Mouse (Mus musculus) neural tube, embryonic 12.5 days (tissue): ENCODE measurements at regions not wholly inside any gene's neighbourhood (a gene's known extent, or its start where the extent isn't known, plus 50 kb on each side); places are given as distances from the start of the nearest gene placed in this dataset.
A peak's percentile ranks its signal among the peaks of the same experiment; 100 is the strongest.

Experiments
- ATAC-seq: fragments of 200-750 bp; cut with Nextera tagmentation; 2 replicates; pipeline ENCODE4 v1.8.0; 2017; ENCODE audit warnings: low read depth, mild to moderate bottlenecking, moderate TSS enrichment, moderate library complexity; ENCODE audit not compliant: low FRiP score
- H3K27ac ChIP-seq: fragments of 300-500 bp; sonication (generic); 2 replicates; pipeline ENCODE4 v1.5.1; 2016
- H3K27me3 ChIP-seq: fragments of 300-500 bp; sonication (generic); replicated peaks from 2 replicates; pipeline ENCODE4 v1.6.1; 2016; ENCODE audit warnings: mild to moderate bottlenecking
- H3K36me3 ChIP-seq: fragments of 300-500 bp; sonication (generic); 2 replicates; pipeline ENCODE4 v1.6.1; 2016; ENCODE audit warnings: mild to moderate bottlenecking
- H3K4me1 ChIP-seq: fragments of 300-500 bp; sonication (generic); 2 replicates; pipeline ENCODE4 v1.6.1; 2016
- H3K4me2 ChIP-seq: fragments of 300-500 bp; sonication (generic); replicated peaks from 2 replicates; pipeline ENCODE4 v1.6.1; 2016; ENCODE audit warnings: mild to moderate bottlenecking
- H3K4me3 ChIP-seq: fragments of 300-500 bp; sonication (generic); 2 replicates; pipeline ENCODE4 v1.5.1; 2016
- H3K9ac ChIP-seq: fragments of 300-500 bp; sonication (generic); 2 replicates; pipeline ENCODE4 v1.6.1; 2016; ENCODE audit warnings: mild to moderate bottlenecking
- H3K9me3 ChIP-seq: fragments of 300-500 bp; sonication (generic); 2 replicates; pipeline ENCODE4 v1.6.1; 2016; ENCODE audit warnings: mild to moderate bottlenecking
- WGBS: fragments of 180-500 bp; shearing (Covaris S2); methylation state at CpG from one replicate; pipeline ENCODE4 v1.1.7; 2016; 5-methylcytosine and 5-hydroxymethylcytosine counted together

- no peaks in the 10 kb centered on the region for H3K9me3 ChIP-seq
- no peak overlapping the region for H3K4me2 ChIP-seq
- no peaks in the 10 kb centered on the region for H3K27me3 ChIP-seq
- H3K36me3 ChIP-seq: no peaks in the 10 kb centered on the region
- 59% methylated on average over 4 of the region's 4 CpGs for WGBS
- H3K4me3 ChIP-seq: no peak overlapping the region
- no peak overlapping the region for H3K27ac ChIP-seq
- H3K4me1 ChIP-seq: no peaks in the 10 kb centered on the region
- ATAC-seq: no peak
- no peak overlapping the region for H3K9ac ChIP-seq
Measured at GRCm38 (mm10) chr14:109266521-109266920, 352.6 kb upstream of the Slitrk1 start.

GRCm38 (mm10) chr14:109261990-109262389 lies 348.0 kb upstream of the Slitrk1 start:
- Histone ChIP-seq H3K27ac (no peak overlapping the region), H3K9me3 (no peaks in the 10 kb centered on the region), H3K4me2 (no peak overlapping the region), H3K36me3 (no peaks in the 10 kb centered on the region), H3K4me1 (no peaks in the 10 kb centered on the region), H3K4me3 (no peak overlapping the region), H3K9ac (no peak overlapping the region), H3K27me3 (no peaks in the 10 kb centered on the region)
- peak; percentile 53; the same call in 1 of the 2 replicates for ATAC-seq
- 74% methylated on average over 1 of the region's 1 CpGs for WGBS

- Histone ChIP-seq H3K4me2 (no peak overlapping the region), H3K4me3 (no peak overlapping the region), H3K27me3 (no peaks in the 10 kb centered on the region), H3K9me3 (no peaks in the 10 kb centered on the region), H3K27ac (no peak overlapping the region), H3K36me3 (no peaks in the 10 kb centered on the region), H3K4me1 (no peaks in the 10 kb centered on the region), H3K9ac (no peak overlapping the region)
- no peak for ATAC-seq
- 91% methylated on average over 8 of the region's 8 CpGs for WGBS
Measured at GRCm38 (mm10) chr14:109214848-109215247, 300.9 kb upstream of the Slitrk1 start.

GRCm38 (mm10) chr14:109180029-109180585 lies 266.1 kb upstream of the Slitrk1 start:
- H3K27me3 ChIP-seq: no peaks in the 10 kb centered on the region
- peak; percentile 65; the same call in 1 of the 2 replicates for ATAC-seq
- no peaks in the 10 kb centered on the region for H3K36me3 ChIP-seq
- H3K9ac ChIP-seq: no peak overlapping the region
- H3K4me2 ChIP-seq: no peak overlapping the region
- H3K27ac ChIP-seq: no peak overlapping the region
- H3K4me3 ChIP-seq: no peak overlapping the region
- no peaks in the 10 kb centered on the region for H3K4me1 ChIP-seq
- 46% methylated on average over 2 of the region's 2 CpGs for WGBS
- no peaks in the 10 kb centered on the region for H3K9me3 ChIP-seq

GRCm38 (mm10) chr14:109176602-109177179 lies 262.7 kb upstream of the Slitrk1 start:
- no peak overlapping the region for H3K4me3 ChIP-seq
- H3K27ac ChIP-seq: no peak overlapping the region
- H3K4me2 ChIP-seq: no peak overlapping the region
- H3K36me3 ChIP-seq: no peaks in the 10 kb centered on the region
- H3K4me1 ChIP-seq: no peaks in the 10 kb centered on the region
- 83% methylated on average over 2 of the region's 2 CpGs for WGBS
- no peak for ATAC-seq
- H3K27me3 ChIP-seq: no peaks in the 10 kb centered on the region
- H3K9ac ChIP-seq: no peak overlapping the region
- no peaks in the 10 kb centered on the region for H3K9me3 ChIP-seq

GRCm38 (mm10) chr14:109175819-109176218 lies 261.9 kb upstream of the Slitrk1 start:
- ATAC-seq: no peak
- Histone ChIP-seq H3K4me2 (no peak overlapping the region), H3K4me1 (no peaks in the 10 kb centered on the region), H3K9me3 (no peaks in the 10 kb centered on the region), H3K27me3 (no peaks in the 10 kb centered on the region), H3K9ac (no peak overlapping the region), H3K36me3 (no peaks in the 10 kb centered on the region), H3K27ac (no peak overlapping the region), H3K4me3 (no peak overlapping the region)
- WGBS: 92% methylated on average over 3 of the region's 3 CpGs
